Mouse (Mus musculus): Measurements from ENCODE around the gene Metrn.

The Metrn gene

GRCm38 (mm10) chr17:25762591-25762990 lies 34.3 kb downstream of the Metrn start:
- DNase-seq, result no peak

- no peak for DNase-seq
Observed at GRCm38 (mm10) chr17:25761561-25761970, 35.4 kb downstream of the Metrn start.

GRCm38 (mm10) chr17:25760148-25760547 lies 36.8 kb downstream of the Metrn start:
- no peak for DNase-seq

GRCm38 (mm10) chr17:25757691-25758090 lies 39.2 kb downstream of the Metrn start:
- DNase-seq, result no peak

GRCm38 (mm10) chr17:25756378-25757242 lies 40.3 kb downstream of the Metrn start:
- DNase-seq, result no peak

GRCm38 (mm10) chr17:25755627-25756377 lies 41.1 kb downstream of the Metrn start:
- DNase-seq, result no peak

GRCm38 (mm10) chr17:25755086-25755485 lies 41.9 kb downstream of the Metrn start:
- no peak for DNase-seq

- no peak for DNase-seq
Observed at GRCm38 (mm10) chr17:25754241-25754640, 42.7 kb downstream of the Metrn start, which contains the start of gene Msln. Gene Msln, minus strand, starts transcription at chr17:25754378.

- no peak for DNase-seq
Observed at GRCm38 (mm10) chr17:25751446-25751845, 45.5 kb downstream of the Metrn start.

- no peak for DNase-seq
Observed at GRCm38 (mm10) chr17:25749314-25749713, 47.6 kb downstream of the Metrn start.

- DNase-seq, result no peak
Observed at GRCm38 (mm10) chr17:25748238-25748637, 48.7 kb downstream of the Metrn start.

GRCm38 (mm10) chr17:25744311-25744710 lies 52.6 kb downstream of the Metrn start:
- DNase-seq, result no peak

GRCm38 (mm10) chr17:25743831-25744230 lies 53.1 kb downstream of the Metrn start:
- DNase-seq, result no peak
